Mouse (Mus musculus) ES-E14 (cell line): ENCODE results near the gene Itga1.

Experiments used
- CHD2 ChIP-seq: IDR thresholded peaks from 2 replicates; pipeline ENCODE4 v1.6.1; 2014; ENCODE audit warnings: mild to moderate bottlenecking, low read depth, low read length, inconsistent platforms
- HCFC1 ChIP-seq: IDR thresholded peaks from 2 replicates; pipeline ENCODE4 v1.6.1; 2012; ENCODE audit warnings: low read length, inconsistent platforms, borderline replicate concordance; ENCODE audit not compliant: insufficient read depth
- MAFK ChIP-seq: IDR thresholded peaks from 2 replicates; pipeline ENCODE4 v1.6.1; 2014; ENCODE audit warnings: mild to moderate bottlenecking, low read depth, low read length, inconsistent platforms; ENCODE audit not compliant: insufficient read depth
- ZC3H11A ChIP-seq: IDR thresholded peaks from 2 replicates; pipeline ENCODE4 v1.6.1; 2012; ENCODE audit warnings: low read depth, mild to moderate bottlenecking, inconsistent platforms, low read length, borderline replicate concordance
- ZNF384 ChIP-seq: IDR thresholded peaks from 2 replicates; pipeline ENCODE4 v1.6.1; 2012; ENCODE audit warnings: low read depth, low read length, inconsistent platforms

GRCm38 (mm10) chr13:115079996-115080585 lies 21.7 kb downstream of the Itga1 start:
- TF ChIP-seq ZC3H11A (no peak), HCFC1 (no peak), MAFK (no peak), CHD2 (no peak), ZNF384 (no peak)
